Mouse (Mus musculus): ENCODE results near the gene Fbxo6.
"Not testable (repeated sequence)": the region's sequence is repeated elsewhere in the genome, so short reads cannot be mapped to it uniquely, and the experiment has no call there.

Fbxo6 gene

DNA sequence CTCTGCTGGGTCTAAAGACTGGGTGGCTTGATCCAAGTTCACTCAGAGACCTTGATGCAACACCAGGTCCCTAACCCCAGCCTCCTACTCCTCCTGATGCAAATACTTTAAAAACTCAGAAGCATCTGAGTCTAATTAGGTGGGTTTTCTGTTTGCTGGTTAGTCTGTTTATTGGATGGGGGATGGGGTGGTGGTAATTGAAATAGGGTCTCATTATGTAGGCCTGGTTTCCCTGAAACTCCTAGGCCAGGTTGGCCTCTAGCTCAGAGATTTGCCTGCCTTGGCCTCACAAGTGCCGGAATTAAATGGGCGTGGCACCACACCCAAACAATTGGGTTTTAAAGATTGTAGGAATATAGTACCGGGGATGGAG, 29.3 kb downstream of the Fbxo6 start:
- DNase-seq: no peak

DNA sequence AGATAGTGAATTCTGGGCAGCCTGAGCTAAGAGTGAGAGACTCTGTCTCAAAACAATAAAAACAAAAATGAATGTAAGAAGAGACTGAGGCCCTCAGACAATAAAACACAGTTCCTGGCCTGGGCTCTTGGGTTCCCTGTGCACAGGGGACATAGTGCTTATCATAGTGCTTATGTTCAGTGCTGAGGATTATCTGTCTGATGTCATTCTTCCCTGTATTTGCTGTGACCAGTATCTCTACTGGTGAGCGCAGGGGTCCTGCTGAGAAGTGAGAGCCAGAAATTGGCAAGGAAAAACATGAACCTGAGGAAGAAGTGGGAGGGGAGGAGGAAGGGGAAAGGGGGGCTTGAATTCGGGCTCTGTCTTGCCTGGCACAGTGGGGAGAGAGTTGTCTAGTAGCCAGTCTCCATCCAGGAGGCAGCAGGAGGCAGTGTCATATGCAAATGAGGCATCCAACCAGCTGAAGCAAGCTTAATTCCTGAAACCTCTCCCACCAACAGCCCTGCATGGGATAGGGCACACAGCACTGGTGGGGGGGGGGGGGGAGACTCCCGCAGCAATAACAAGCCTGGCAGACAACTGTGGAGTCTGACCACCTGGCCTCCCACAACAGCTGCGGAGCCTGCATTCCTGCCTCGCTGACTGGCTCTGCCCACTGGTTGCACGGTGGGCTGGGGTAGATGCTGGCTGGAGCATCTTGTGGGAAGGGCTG, 29.8 kb downstream of the Fbxo6 start:
- DNase-seq: no peak

DNA sequence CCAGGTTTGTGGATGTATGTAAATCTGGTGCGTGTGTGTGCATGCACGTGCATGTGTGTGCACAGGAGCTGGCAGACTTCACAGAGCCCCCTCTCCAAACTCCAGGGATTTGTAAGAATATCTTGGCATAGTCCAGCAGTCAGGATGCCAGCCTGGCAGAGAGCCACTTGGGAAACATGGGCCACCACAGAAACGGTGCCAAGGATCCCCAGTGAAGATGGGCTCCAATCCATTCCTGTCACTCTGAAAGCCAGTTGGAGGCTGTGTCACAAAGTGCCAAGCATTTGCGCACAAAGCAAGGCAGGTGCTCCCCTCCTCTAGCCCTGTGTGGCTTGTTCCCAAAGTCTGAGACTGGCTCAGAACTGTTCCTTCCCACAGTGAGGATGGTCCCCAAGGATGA, 30.6 kb downstream of the Fbxo6 start:
- no peak for DNase-seq

DNA sequence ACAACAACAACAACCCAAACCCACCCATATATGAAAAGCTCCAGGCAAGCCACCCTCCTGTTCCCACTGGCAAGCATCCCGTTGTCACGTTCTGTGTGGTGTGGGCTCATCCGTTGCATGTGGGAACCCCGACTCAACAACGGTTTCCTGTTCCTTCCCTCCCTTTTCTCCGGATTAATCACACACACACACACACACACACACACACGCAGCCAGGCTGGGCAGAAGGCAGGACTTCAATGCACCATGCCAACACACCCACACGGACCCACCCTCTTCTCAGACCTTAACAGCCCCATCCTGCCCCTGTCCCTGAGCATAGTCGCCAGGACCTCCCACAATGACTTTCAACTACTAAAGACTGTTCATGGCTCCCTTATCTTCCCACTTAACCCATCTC, 31.4 kb downstream of the Fbxo6 start:
- DNase-seq: no peak

DNA sequence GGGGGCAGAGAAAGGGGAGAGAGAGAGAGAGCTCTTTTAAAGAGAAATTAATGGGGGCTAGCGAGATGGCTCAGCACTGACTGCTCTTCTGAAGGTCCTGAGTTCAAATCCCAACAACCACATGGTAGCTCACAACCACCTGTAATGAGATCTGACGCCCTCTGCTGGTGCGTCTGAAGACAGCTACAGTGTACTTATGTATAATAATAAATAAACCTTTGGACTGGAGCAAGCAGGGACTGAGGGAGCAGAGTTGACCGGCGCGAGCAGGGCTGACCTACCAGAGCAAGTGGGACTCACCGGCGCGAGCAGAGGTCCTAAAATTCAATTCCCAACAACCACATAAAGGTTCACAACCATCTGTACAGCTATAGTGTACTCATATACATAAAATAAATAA, 32.4 kb downstream of the Fbxo6 start:
- not testable (repeated sequence) for DNase-seq

DNA sequence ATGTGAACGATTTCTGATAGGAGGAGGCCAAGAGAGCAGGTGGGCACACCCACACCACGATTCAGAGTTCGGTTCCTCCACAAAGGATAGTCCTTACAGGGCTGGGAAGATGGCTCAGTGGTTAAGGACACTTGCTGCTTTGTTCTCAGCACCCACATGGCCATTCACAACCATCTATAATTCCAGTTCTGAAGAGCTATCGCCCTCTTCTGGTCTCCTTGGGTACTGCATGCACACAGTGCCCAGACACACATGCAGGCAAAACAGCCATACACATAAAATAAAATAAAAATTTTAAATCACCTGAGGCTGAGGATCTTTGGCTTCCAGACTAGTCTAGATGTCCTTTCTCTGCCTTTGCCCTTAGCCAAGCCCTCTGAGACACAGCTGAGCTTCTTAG, 34.5 kb downstream of the Fbxo6 start:
- DNase-seq: no peak

DNA sequence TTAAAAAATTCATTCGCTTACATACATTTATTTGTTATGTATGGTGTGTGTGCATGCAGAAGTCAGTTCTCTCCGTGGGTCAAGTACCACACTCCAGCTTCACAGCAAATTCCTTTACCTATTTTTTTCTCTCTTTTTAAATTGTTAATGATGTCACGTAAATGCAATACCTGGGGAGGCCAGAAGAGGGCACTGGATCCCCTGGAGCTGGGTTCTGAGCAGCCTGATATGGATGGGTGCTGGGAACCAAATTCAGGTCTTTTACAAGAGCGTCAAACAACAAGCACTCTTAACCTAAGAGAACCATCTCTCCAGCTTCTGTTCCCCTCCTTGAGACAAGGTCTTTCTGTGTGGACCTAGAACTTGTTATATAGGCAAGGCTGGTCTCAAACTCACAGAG, 35.3 kb downstream of the Fbxo6 start:
- no peak for DNase-seq

DNA sequence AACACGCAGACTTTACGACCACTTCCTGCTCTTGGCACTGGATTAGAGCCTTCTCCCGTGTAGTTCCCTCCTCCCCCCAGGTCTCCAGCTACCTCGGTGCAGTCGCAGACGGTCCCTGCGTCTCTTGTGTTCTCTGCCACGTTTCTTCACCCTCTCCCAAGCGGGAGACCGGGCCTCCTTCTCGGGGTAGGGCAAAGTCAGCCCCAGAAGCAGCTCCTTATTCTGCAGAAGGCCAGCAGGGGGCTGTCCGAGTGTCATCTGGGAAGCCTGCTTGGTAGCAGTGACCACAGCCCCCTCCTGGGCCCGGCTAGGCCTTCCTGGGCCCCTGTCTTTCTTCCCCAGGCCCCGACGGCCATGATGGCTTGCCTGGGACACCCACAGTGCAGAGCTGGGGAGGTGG, 36.5 kb downstream of the Fbxo6 start:
- peak; percentile 67 to 70 for DNase-seq

DNA sequence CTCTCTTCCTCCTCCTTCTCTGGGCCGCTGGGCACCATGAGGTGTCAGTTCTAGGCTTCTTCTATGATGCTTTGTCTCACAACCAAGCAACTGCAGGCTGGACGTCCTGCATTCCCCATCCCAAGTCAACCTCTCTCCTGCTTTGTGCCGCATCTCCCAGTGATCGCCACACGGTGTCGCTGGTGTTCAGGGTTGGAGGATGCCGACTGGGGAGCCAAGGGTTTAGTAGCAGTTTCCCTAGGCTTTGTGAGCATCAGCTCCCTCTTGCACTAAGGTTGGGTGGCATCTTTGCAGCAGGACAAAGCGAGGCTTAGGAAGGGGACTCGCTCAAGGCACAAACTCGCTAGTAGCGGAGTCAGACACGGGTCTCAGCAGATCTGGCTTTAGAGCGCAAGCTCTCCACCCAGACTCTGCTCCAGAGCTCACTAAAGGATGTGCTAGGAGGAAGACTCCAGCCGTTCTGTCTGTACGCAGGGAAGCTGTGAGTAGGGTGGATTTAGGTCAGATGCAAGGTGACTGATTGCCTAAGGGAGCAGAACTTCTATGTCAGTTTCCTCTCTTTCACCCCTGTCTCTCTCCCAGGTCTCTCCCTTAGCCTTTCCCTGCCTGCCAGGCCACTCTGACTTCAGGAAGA, 37.1 kb downstream of the Fbxo6 start:
- DNase-seq: peak; percentile 80 to 84

DNA sequence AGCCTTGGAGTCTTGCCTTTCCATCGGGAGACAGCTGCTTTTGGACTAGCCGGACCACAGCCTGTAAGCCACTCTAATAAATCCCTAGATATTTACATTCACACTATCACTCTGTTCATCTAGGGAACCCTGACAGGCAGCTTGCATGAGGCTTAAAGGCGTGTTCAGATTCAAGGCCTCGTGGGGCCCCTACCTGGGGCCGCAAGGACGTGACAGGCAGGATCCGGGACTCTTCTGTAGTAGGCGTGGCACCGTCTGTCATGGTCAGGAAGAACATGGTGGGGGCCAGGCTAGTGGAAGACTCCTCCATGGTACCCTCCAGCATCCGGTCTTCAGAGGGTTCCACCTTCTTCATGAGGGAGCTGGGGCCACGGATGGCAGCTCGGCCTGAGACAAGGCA, 39.4 kb downstream of the Fbxo6 start:
- DNase-seq: no peak

DNA sequence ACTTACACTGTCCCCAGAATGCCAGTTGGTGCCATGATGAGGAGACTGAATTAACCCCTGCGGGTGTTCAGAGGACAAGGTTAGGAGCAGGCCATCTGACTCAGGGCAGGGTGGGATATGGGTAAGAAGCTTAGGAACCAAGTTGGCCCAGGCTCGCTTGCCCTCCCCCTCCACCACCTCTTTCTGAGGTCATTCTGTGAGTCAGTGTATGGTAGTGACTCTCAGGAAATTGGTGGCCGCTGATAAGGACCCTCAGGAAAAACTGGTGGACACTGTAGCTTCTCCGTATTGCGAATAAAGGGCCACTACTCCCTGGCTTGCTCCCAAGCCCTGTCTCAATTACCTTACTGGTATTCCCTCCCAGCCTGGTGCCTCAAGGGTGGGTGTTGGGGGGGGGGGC, 42.7 kb downstream of the Fbxo6 start:
- no peak for DNase-seq

DNA sequence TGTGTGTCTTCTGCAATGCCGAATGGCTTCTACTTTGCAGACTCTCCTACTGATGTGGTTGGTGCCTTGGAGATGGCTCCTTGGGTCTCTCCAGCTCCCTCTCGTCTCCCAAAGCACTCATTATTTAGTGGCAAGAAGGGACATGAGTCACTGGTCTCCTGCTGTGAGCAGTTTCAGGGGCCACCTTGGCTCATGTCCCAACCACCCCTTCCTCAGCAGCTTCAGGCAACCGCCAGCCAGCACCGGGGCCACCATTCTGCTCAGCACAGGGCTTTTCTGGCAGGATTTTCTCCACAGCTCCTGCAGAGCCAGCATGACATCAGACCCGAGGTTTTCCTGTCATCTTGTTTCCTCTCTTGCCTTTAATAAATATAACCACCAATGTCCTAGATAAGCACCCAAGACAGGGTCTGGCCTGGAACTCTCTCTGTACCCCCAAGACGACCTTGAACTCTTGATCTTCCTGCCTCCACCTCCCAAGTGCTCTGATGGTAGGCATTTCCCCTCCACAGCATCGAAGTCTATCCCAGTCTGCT, 43.3 kb downstream of the Fbxo6 start:
- DNase-seq: no peak

DNA sequence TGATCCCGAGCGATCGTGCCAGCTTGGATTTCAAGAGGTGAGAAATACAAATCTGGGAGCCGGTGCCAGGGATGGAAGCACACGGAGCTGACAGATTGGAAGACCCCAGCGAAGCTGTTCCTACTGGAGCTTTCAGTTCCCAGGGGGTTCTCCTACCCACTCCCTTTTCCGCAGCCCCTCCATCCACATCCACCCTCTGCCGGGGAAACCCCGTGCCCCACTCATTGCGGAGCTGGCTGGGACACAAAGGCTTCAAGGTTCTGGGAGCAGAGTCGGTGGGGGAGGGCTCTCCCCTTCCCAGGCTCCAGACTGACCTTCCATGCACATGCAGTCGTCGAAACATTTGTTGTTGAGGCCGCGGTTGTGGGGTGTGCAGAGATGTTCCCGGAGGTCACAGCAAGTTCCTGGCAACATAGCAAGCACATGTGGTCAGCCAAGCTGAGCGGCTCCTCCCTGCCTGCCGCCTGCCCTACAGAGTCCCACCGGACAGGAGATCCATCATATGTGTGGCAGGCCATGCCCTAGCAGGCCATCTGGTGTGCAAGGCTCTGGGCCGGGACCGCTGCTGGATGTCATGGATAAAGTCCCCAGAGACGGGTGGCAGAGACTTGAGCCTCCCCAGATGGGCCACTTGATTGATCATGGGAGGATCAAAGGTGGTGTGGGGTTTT, 44.2 kb downstream of the Fbxo6 start:
- peak; percentile 18 to 59 for DNase-seq

DNA sequence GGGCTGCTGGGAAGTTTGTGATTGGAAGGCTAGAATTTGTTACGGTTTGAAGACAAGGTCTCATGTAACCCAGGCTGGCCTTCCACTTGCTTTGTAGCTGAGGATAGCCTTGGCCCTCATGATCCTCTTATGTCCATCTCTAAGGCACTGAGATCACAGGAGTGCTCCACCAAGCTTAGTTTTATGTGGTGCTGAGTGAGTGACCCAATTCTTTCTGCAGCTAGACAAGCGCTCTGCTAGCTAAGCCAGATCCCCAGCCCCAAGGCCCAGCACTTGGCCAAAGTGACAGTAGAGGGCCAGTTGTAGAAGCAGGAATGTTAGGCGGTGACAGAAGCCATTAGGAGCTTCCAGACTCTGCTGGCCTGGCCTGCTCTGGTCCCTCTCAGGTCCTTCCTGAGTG, 47.8 kb downstream of the Fbxo6 start:
- no peak for DNase-seq

DNA sequence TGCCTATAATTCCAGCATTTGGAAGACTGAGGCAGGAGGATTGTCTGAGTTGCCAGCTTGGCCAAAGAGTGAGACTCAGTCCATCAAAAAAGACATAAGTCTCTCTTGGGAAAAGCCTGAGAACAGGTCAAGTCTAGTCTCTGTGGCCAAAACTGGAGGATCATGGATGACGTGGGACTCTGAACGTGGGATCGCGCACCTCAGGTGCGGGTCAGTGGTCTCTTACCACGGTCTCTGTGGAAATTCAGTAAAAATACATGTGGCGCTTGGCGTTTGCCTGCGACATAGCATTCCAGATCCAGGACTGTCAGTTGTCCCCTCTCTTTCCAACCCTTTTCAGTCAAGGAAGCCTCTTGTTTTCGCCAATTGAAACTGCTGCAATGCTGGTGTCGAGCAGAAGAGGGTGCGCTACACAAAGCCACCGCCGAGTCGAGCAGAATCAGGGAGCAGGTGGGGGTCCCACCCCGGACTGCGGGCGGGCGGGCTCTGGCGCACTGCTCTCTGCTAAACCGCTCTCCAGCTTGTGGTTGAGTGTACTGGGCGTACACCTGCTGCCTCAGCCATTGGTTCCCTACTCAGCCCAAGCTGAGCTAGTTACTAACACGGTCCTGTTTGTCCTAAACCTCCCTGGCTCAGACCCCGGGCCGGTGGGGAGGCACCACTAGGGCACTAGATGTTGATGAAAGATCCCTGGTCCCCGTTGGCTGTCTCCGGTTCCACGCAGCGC, 50.0 kb downstream of the Fbxo6 start:
- DNase-seq: peak; percentile 54

DNA sequence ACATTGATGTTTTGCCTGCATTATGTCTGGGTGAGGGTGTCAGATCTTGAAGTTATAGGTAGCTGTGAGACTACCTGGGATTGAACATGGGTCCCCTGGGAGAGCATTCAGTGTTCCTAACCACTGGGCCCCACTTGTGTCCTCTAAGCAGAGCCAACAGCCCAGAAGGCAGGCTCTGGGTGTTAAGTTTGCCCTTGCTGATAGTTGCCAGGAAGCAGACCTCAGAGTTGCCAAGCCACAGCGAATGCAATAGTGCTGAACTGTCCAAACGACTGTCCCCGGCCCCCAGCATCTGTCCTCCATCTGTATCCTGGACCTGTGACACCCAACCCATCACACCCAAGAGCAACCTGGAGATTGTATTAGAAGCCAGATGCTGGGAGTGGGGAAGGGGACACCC, 53.3 kb downstream of the Fbxo6 start:
- no peak for DNase-seq

DNA sequence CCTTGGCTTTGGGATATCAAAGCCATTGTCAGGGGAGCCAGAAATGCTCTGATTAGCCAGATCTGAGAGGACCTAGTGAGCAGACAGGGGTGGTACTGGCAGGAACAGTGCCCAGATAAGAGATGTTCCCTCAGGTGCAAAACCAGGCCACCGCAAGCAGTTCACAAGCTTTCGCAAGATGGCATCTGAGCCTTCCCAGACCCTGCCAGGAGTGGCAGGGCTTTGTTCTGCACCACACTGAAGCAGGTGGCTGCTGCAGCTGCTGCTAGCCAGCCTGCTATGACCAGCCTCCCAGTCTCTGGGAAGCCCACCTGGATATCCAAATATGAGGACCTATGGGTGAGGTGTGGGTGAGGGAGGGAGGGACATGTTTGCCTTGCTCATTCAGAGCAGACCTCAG, 54.0 kb downstream of the Fbxo6 start:
- no peak for DNase-seq

Data from kidney, postnatal 25 days (tissue).